Mouse (Mus musculus) fibroblast of lung, adult 2 months (primary cell): ENCODE results near the gene Cyth3.

ENCODE experiments used
- DNase-seq: peaks from one replicate; pipeline ENCODE4 v3.0.0-alpha.2; 2011; ENCODE audit warnings: low read depth

Cyth3 gene

GRCm38 (mm10) chr5:143616116-143616515, 6.1 kb upstream of the Cyth3 start:
- no peak for DNase-seq

- no peak for DNase-seq
Observed at GRCm38 (mm10) chr5:143616657-143617329, 5.5 kb upstream of the Cyth3 start.

GRCm38 (mm10) chr5:143617487-143618209, 4.6 kb upstream of the Cyth3 start:
- DNase-seq = no peak

- no peak for DNase-seq
Observed at GRCm38 (mm10) chr5:143618585-143618984, 3.7 kb upstream of the Cyth3 start.

- DNase-seq = no peak
Observed at GRCm38 (mm10) chr5:143620196-143620595, 2.1 kb upstream of the Cyth3 start.

- DNase-seq = no peak
Observed at GRCm38 (mm10) chr5:143620941-143621340, 1.3 kb upstream of the Cyth3 start.

- DNase-seq = no peak
Observed at GRCm38 (mm10) chr5:143622623-143623150, 440 bp downstream of the Cyth3 start.

GRCm38 (mm10) chr5:143623356-143624295, 1.4 kb downstream of the Cyth3 start:
- no peak for DNase-seq

- no peak for DNase-seq
Observed at GRCm38 (mm10) chr5:143624449-143624848, 2.2 kb downstream of the Cyth3 start.

- no peak for DNase-seq
Observed at GRCm38 (mm10) chr5:143625497-143625896, 3.2 kb downstream of the Cyth3 start.

- DNase-seq = no peak
Observed at GRCm38 (mm10) chr5:143625940-143626588, 3.8 kb downstream of the Cyth3 start.

GRCm38 (mm10) chr5:143627507-143627906, 5.3 kb downstream of the Cyth3 start:
- no peak for DNase-seq

- no peak for DNase-seq
Observed at GRCm38 (mm10) chr5:143627926-143628325, 5.7 kb downstream of the Cyth3 start.

GRCm38 (mm10) chr5:143629686-143630085, 7.4 kb downstream of the Cyth3 start:
- DNase-seq = no peak

GRCm38 (mm10) chr5:143630214-143630613, 8.0 kb downstream of the Cyth3 start:
- DNase-seq = no peak

GRCm38 (mm10) chr5:143630738-143631137, 8.5 kb downstream of the Cyth3 start:
- no peak for DNase-seq

GRCm38 (mm10) chr5:143631559-143631958, 9.3 kb downstream of the Cyth3 start:
- no peak for DNase-seq

- DNase-seq = no peak
Observed at GRCm38 (mm10) chr5:143632674-143633557, 10.7 kb downstream of the Cyth3 start.

GRCm38 (mm10) chr5:143633558-143633871, 11.3 kb downstream of the Cyth3 start:
- no peak for DNase-seq

- no peak for DNase-seq
Observed at GRCm38 (mm10) chr5:143633877-143634276, 11.6 kb downstream of the Cyth3 start.

- DNase-seq = no peak
Observed at GRCm38 (mm10) chr5:143634550-143635112, 12.4 kb downstream of the Cyth3 start.
